Mouse (Mus musculus): Measurements from ENCODE around the gene Mrpl3. TPM values are rescaled to one million over a fixed set of nuclear protein-coding genes. Genes with fewer than 3 reads are reported as not detected.

The Mrpl3 gene
- polyA plus RNA-seq (2012; rRNA removed), result 72.7 and 86.1 TPM in 2 replicates

DNA sequence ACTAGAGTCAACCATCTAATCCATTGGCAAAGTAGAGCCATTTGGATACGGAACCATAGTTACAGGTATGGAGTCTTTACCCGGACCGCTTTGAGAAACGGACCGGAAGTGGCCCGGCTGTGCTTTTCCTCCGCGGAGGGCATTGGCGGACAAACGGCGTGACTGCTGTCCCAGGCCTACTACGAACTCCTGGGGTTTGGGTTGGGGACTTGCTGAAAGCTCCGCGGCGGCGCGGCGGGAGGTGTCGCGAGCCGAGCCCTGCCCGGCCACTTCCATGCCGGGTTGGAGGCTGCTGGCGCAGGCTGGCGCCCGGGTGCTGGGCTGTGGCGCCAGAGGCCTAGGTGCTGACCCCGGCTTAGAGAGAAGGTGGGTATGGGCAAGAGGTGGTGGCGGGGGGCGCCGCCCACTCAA is at the start of gene Mrpl3:
Mrpl3 (plus strand) TSS at position 93 of the 411 bp plus-strand sequence.

Other genes with a start within 250 kb of the Mrpl3 start
- 8.4 and 10.1 TPM in 2 replicates for gene Nudt16, start 78.6 kb downstream of the Mrpl3 start, polyA plus RNA-seq (2012; rRNA removed)
- gene 1700080E11Rik, start 91.9 kb downstream of the Mrpl3 start, polyA plus RNA-seq (2012; rRNA removed), result not detected in 2 replicates

Data from central nervous system, embryonic 11.5 days (tissue).